9 mouse cellular contexts compared by ENCODE assay signal in genomic region chr2:105333976-105334713, GRCm38 (mm10).
DNase-seq lines count a peak whose midpoint lies in the region; ATAC-seq and TF ChIP-seq lines count a peak whose summit lies in the region.
"Had no signal": no experiment of that assay in that cellular context is flagged by ENCODE, and none has a peak within 500 bp of the region (broad histone marks: within the 10 kb centered on the region; RNA-seq: fewer than 3 reads in every experiment).

No protein-coding gene starts in this region.

- TF ChIP-seq CTCF in midbrain, postnatal 0 days (IDR thresholded peaks at IDR 0.05) = peak; percentile 95

- no peaks in the 10 kb centered on the region for H3K9me3 ChIP-seq in limb, embryonic 12.5 days
- H3K9me3 ChIP-seq in midbrain, postnatal 0 days (ENCODE audit: low read length) = no peaks in the 10 kb centered on the region
- H3K9me3 ChIP-seq: limb, embryonic 15.5 days had no signal

- peak; percentile 52; the same call in 1 of the 2 replicates for ATAC-seq in limb, embryonic 12.5 days (ENCODE audit: insufficient number of reproducible peaks, insufficient read depth, low FRiP score, low TSS enrichment, low read depth)
- ATAC-seq in midbrain, postnatal 0 days (ENCODE audit: low FRiP score) = peak; percentile 80

- 45% methylated on average over 10 of the region's 10 CpGs for WGBS in limb, embryonic 12.5 days
- 26% methylated on average over 10 of the region's 10 CpGs for WGBS in midbrain, postnatal 0 days

- H3K36me3 ChIP-seq in limb, embryonic 12.5 days = no peaks in the 10 kb centered on the region
- no peaks in the 10 kb centered on the region for H3K36me3 ChIP-seq in midbrain, postnatal 0 days (ENCODE audit: insufficient read depth, low read length)
- H3K36me3 ChIP-seq: limb, embryonic 15.5 days had no signal

- no peak overlapping the region for H3K27ac ChIP-seq in limb, embryonic 12.5 days
- H3K27ac ChIP-seq in midbrain, postnatal 0 days (ENCODE audit: low read depth, low read length) = no peak overlapping the region
- H3K27ac ChIP-seq: limb, embryonic 15.5 days had no signal

- no peak overlapping the region for H3K9ac ChIP-seq in limb, embryonic 12.5 days (replicated peaks)
- no peak overlapping the region; the same call in 1 of the 2 replicates for H3K9ac ChIP-seq in midbrain, postnatal 0 days (replicated peaks; ENCODE audit: low read length, poor library complexity, severe bottlenecking)
- H3K9ac ChIP-seq: limb, embryonic 15.5 days had no signal

- peaks cover 8% of the 10 kb centered on the region; the same call in 1 of the 2 replicates for H3K4me1 ChIP-seq in limb, embryonic 12.5 days (replicated peaks)
- H3K4me1 ChIP-seq in midbrain, postnatal 0 days (ENCODE audit: insufficient read depth, low read length) = no peaks in the 10 kb centered on the region
- H3K4me1 ChIP-seq: limb, embryonic 15.5 days had no signal

- no peak overlapping the region for H3K4me2 ChIP-seq in limb, embryonic 12.5 days
- H3K4me2 ChIP-seq in midbrain, postnatal 0 days (ENCODE audit: low read depth, low read length, poor library complexity, severe bottlenecking) = peak overlapping the region; percentile 20; the same call in 1 of the 2 replicates
- H3K4me2 ChIP-seq: limb, embryonic 15.5 days had no signal

- H3K27me3 ChIP-seq in limb, embryonic 12.5 days = peaks cover 11% of the 10 kb centered on the region; the same call in 1 of the 2 replicates
- no peaks in the 10 kb centered on the region for H3K27me3 ChIP-seq in midbrain, postnatal 0 days (ENCODE audit: insufficient read depth, low read length)

- DNase-seq in 3T3-L1 (ENCODE audit: low read depth, low spot score) (peak; percentile 85), ES-CJ7 (ENCODE audit: low read depth, low spot score) (peak; percentile 68)
- peak; percentile 36 for DNase-seq in cerebellum, adult 9-11 months
- peak; percentile 20 to 55 for DNase-seq in frontal cortex, postnatal 10 days (ENCODE audit: low spot score in 2 of 2)
- DNase-seq in kidney, adult 9 months = peak; percentile 59
- peak; percentile 89 for DNase-seq in midbrain, postnatal 0 days (ENCODE audit: low spot score)
- peak; percentile 27 for DNase-seq in thymus, postnatal 25 days

- no peak overlapping the region for H3K4me3 ChIP-seq in limb, embryonic 12.5 days (replicated peaks)
- no peak overlapping the region for H3K4me3 ChIP-seq in midbrain, postnatal 0 days (ENCODE audit: low read depth, low read length)
- H3K4me3 ChIP-seq: limb, embryonic 15.5 days had no signal

Comparison
In these comparisons a context has a peak if more than half of its experiments do, and no peak if none do; other contexts are left out.
1. DNase-seq: peak in every context shown above with its lines; median percentile 89 in midbrain, postnatal 0 days; 85 in 3T3-L1; 68 in ES-CJ7; 59 in kidney, adult 9 months; 38 in frontal cortex, postnatal 10 days; 36 in cerebellum, adult 9-11 months; 27 in thymus, postnatal 25 days.